Mouse (Mus musculus): ENCODE measurements around the gene Myod1. TPM values are rescaled to one million over a fixed set of nuclear protein-coding genes. Genes with fewer than 3 reads are reported as not detected.
A peak's percentile ranks its signal among the peaks of the same experiment; 100 is the strongest.

Gene Myod1
- 0.94 and 1.4 TPM in 2 replicates for polyA plus RNA-seq (2015; fragmentation: Nextera tagmentation; extraction: Ambion mirVana)

DNA sequence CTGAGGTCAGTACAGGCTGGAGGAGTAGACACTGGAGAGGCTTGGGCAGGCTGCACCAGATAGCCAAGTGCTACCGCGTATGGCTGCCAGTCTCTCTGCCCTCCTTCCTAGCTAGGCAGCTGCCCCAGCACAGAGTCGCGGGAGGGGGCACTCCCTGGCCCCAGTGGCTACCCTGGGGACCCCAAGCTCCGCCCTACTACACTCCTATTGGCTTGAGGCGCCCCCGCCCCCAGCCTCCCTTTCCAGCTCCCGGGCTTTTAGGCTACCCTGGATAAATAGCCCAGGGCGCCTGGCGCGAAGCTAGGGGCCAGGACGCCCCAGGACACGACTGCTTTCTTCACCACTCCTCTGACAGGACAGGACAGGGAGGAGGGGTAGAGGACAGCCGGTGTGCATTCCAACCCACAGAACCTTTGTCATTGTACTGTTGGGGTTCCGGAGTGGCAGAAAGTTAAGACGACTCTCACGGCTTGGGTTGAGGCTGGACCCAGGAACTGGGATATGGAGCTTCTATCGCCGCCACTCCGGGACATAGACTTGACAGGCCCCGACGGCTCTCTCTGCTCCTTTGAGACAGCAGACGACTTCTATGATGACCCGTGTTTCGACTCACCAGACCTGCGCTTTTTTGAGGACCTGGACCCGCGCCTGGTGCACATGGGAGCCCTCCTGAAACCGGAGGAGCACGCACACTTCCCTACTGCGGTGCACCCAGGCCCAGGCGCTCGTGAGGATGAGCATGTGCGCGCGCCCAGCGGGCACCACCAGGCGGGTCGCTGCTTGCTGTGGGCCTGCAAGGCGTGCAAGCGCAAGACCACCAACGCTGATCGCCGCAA, at the start of gene Myod1:
Gene Myod1 (plus strand): TSS at position 303 of the 836 bp plus-strand sequence.
- peak; percentile 16; the same call in 1 of the 2 replicates for ATAC-seq (ENCODE audit: low FRiP score)
- H3K4me1 ChIP-seq (replicated peaks): peaks cover 32% of the 10 kb centered on the region
- peak within 1 kb of the TSS; percentile 30 for H3K4me3 ChIP-seq
- H3K27me3 ChIP-seq: peaks cover 88% of the 10 kb centered on the region
- no peak within 1 kb of the TSS for H3K27ac ChIP-seq
- H3K9me3 ChIP-seq: no peaks in the 10 kb centered on the region
- WGBS: 5% methylated on average over 44 of the region's 44 CpGs
- H3K4me2 ChIP-seq: peak within 1 kb of the TSS; percentile 51
- peak within 1 kb of the TSS; percentile 43; the same call in 1 of the 2 replicates for H3K9ac ChIP-seq
- no peaks in the 10 kb centered on the region for H3K36me3 ChIP-seq

DNA sequence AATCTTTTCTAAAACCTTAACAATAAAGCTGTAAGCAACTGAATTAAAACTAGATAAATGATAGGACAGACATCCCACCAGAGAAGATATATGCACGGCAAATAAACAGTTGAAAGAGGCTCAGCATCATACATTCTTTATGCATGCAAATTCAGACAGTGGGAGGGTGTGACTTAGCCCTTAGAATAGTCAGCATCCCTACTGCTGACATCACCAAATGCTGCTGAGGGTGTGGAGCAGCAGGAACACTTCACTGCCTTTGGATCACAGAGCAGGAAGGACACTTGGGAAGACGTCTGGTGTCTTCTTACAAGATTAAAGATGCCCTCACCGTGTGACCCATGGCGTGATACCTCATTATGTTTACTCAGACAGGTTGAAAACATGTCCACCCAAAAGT, 48.4 kb upstream of the Myod1 start:
- Histone ChIP-seq H3K4me3 (no peak overlapping the region), H3K36me3 (no peaks in the 10 kb centered on the region), H3K4me2 (no peak overlapping the region), H3K4me1 (replicated peaks) (no peaks in the 10 kb centered on the region), H3K27ac (no peak overlapping the region), H3K27me3 (0 out of 2 replicates have a peak, but pooled peaks cover 3% of the 10 kb centered on the region), H3K9ac (no peak overlapping the region), H3K9me3 (no peaks in the 10 kb centered on the region)
- 59% methylated on average over 4 of the region's 4 CpGs for WGBS
- ATAC-seq (ENCODE audit: low FRiP score): no peak

DNA sequence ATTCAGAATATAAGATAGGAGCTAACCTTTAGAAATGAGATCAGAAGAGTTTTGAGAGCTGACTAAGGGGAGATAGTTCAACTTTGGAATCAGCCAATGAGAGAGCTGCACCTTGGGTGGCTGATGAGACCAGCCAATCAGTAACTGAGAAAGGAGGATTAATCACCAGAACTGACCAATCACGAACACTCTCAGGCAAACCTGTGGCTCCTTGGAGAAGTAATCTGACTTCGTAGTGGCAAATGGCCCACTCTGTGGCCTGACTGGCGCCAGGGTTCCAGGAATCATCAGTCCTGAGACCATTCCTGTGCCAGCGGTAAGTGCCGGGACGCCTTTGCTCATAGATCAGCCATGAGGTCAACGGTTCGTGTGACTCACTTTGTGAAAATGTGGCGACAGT, 38.9 kb upstream of the Myod1 start:
- WGBS: 87% methylated on average over 9 of the region's 9 CpGs
- H3K9ac ChIP-seq: no peak overlapping the region

DNA sequence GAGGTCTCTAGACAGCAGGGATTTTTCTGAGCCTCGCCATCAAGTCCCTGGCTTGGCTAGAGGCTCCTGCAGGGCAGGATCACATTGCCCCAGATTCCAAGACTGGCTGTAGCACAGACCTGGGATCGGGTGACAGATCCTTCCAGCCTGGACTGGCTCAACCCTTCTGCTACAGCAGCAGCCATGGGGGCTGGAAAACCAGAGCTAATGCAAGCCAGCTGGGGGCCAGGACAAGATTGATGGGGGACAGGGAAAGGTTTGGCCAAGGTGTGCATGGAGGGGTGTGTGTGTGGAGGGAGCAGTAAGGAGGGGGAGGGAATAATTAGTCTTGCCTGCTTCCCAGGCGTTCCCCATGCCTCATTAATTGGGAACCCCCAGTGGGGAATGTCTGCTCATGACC, 36.5 kb upstream of the Myod1 start:
- no peak for ATAC-seq (ENCODE audit: low FRiP score)
- H3K4me2 ChIP-seq: no peak overlapping the region
- 0 out of 2 replicates have a peak, but pooled peaks cover 2% of the 10 kb centered on the region for H3K27me3 ChIP-seq
- H3K27ac ChIP-seq: no peak overlapping the region
- H3K4me3 ChIP-seq: no peak overlapping the region
- 0 out of 2 replicates have a peak, but pooled peaks cover 4% of the 10 kb centered on the region for H3K9me3 ChIP-seq
- H3K36me3 ChIP-seq: no peaks in the 10 kb centered on the region
- no peak overlapping the region for H3K9ac ChIP-seq
- no peaks in the 10 kb centered on the region for H3K4me1 ChIP-seq (replicated peaks)
- WGBS: 50% methylated on average over 3 of the region's 3 CpGs

More for the DNA sequence above, 38.9 kb upstream of the Myod1 start:
- H3K27me3 ChIP-seq: 0 out of 2 replicates have a peak, but pooled peaks cover 4% of the 10 kb centered on the region
- H3K4me3 ChIP-seq: no peak overlapping the region
- no peaks in the 10 kb centered on the region for H3K36me3 ChIP-seq
- ATAC-seq (ENCODE audit: low FRiP score): no peak
- H3K4me2 ChIP-seq: no peak overlapping the region
- 0 out of 2 replicates have a peak, but pooled peaks cover 4% of the 10 kb centered on the region for H3K9me3 ChIP-seq
- no peak overlapping the region for H3K27ac ChIP-seq
- no peaks in the 10 kb centered on the region for H3K4me1 ChIP-seq (replicated peaks)

DNA sequence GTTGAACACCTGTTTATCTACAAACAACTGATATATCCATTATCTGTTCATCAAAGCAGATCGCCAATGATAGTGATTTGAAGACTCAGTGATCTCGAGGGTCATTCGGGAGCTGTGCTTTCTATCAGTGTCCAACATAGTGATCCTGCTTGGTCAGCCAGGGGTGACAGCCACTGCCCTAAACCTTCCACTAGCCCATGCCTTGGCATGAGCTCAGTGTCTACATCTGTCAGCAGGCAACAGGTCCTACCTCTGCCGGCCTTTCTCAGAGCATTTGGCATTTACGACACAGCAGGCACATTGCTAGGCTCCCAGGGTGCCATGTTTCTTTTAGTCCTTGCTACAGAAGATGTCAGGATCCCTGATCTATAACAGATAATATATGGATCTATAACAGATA, 36.0 kb upstream of the Myod1 start:
- H3K36me3 ChIP-seq: no peaks in the 10 kb centered on the region
- no peak overlapping the region for H3K9ac ChIP-seq
- ATAC-seq (ENCODE audit: low FRiP score): no peak
- H3K4me3 ChIP-seq: no peak overlapping the region
- H3K4me1 ChIP-seq (replicated peaks): no peaks in the 10 kb centered on the region
- H3K4me2 ChIP-seq: no peak overlapping the region
- no peaks in the 10 kb centered on the region for H3K27me3 ChIP-seq
- WGBS: 79% methylated on average over 5 of the region's 5 CpGs
- 0 out of 2 replicates have a peak, but pooled peaks cover 4% of the 10 kb centered on the region for H3K9me3 ChIP-seq
- no peak overlapping the region for H3K27ac ChIP-seq

DNA sequence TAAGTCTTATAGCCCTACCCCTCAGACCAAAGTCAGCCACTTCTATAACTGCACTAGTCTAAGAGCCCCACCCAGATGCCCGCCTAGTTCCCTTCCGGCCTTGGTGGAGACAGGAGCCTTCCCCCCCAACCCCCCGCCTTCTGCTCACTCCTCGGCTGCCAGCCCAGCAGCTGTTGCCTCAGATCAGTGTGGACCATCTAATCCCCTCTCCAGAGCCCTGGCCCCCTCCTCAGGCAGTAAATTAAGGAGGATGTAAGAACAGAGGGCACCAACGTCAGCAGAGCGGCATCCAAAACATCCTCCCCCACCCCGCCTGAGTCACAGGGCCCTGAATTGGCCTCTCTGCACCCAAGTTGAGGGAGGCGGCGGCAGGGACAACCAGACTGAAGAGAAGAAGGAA, 34.8 kb upstream of the Myod1 start:
- Histone ChIP-seq H3K27ac (no peak overlapping the region), H3K4me2 (no peak overlapping the region), H3K4me3 (no peak overlapping the region), H3K36me3 (no peaks in the 10 kb centered on the region), H3K27me3 (peaks cover 5% of the 10 kb centered on the region), H3K9ac (no peak overlapping the region), H3K4me1 (replicated peaks) (no peaks in the 10 kb centered on the region), H3K9me3 (0 out of 2 replicates have a peak, but pooled peaks cover 4% of the 10 kb centered on the region)
- 85% methylated on average over 9 of the region's 9 CpGs for WGBS
- no peak for ATAC-seq (ENCODE audit: low FRiP score)

DNA sequence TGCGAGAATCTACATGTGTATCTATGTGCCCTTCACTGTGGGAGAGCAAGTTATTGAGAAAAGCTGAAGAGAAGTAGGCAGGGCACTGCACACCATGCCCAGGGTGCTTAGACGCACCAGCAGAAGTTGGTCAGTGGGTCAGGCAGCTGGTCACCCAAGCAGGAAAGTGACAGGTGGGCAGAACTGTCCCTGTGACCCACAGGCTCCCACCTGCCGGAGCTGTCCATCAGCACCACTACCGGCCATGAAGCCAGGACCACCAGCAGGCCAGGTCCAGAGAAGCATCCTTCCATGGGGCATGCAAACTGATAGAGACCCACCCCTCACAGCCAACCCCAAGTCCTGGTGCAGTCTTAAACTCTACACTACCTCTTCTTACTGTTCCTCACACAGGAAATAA, 28.6 kb upstream of the Myod1 start:
- H3K27ac ChIP-seq: no peak overlapping the region
- no peak for ATAC-seq (ENCODE audit: low FRiP score)
- peaks cover 6% of the 10 kb centered on the region for H3K4me1 ChIP-seq (replicated peaks)
- no peaks in the 10 kb centered on the region for H3K36me3 ChIP-seq
- WGBS: 77% methylated on average over 4 of the region's 4 CpGs
- H3K9me3 ChIP-seq: no peaks in the 10 kb centered on the region
- no peak overlapping the region for H3K4me3 ChIP-seq
- no peak overlapping the region for H3K4me2 ChIP-seq
- H3K27me3 ChIP-seq: peaks cover 57% of the 10 kb centered on the region
- H3K9ac ChIP-seq: no peak overlapping the region

DNA sequence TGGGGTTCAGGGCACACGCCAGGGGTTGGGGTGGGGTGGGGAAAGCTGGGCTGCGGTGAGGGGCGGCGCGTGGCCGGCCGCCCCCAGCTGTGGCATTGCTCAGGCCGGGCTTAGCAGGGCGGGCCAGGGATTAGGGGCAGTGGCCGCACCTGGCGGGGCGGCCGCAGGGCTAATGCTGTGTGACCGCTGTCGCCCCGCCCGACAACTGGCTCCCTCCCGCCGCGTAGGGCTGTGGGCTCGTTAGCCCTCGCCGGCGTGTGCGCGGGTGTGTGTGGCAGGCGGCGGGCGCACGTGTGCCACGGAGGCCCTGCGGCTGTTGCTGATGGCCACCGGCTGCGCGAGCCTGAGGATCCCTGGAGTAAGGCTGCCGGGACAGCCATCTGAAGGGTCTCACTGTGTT, 27.5 kb upstream of the Myod1 start:
- no peak for ATAC-seq (ENCODE audit: low FRiP score)

DNA sequence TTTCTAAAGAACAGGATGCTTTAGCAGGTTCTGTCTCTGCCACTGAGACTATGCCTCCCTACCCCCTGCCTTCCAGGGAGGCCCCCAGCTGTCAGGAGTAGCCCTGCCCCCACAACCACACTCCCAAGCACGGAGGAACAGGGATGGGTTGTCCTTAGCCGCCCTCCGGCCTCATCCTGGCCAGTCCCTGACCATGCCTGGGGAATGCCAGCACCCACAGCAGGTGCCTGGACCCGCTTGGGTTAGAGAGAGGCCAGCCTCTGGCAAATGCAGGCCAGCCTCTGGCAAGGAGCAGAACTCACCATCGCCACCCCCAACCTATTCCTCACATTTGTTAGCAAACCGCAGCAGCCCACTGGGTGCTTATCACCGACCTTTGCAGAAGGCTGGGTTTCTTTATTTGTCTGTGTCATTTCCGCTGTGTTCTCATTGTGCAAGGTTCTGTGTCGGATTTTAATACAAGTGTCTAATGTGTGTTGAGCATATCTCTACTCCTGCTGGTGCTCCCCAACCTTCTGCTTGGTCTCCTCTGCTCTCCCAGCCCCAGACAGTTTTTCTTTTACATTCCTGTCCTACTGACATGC, 26.1 kb upstream of the Myod1 start:
- no peaks in the 10 kb centered on the region for H3K9me3 ChIP-seq
- no peak overlapping the region for H3K4me2 ChIP-seq
- no peak overlapping the region for H3K27ac ChIP-seq
- no peak for ATAC-seq (ENCODE audit: low FRiP score)
- 53% methylated on average over 9 of the region's 9 CpGs for WGBS
- H3K9ac ChIP-seq: no peak overlapping the region
- no peaks in the 10 kb centered on the region for H3K36me3 ChIP-seq
- peaks cover 6% of the 10 kb centered on the region for H3K4me1 ChIP-seq (replicated peaks)
- H3K4me3 ChIP-seq: no peak overlapping the region
- H3K27me3 ChIP-seq: peaks cover 57% of the 10 kb centered on the region

More for the DNA sequence above, 27.5 kb upstream of the Myod1 start:
- Histone ChIP-seq H3K9me3 (no peaks in the 10 kb centered on the region), H3K4me3 (peak overlapping the region; percentile 30), H3K36me3 (no peaks in the 10 kb centered on the region), H3K9ac (peak overlapping the region; percentile 71), H3K4me1 (replicated peaks) (peaks cover 6% of the 10 kb centered on the region), H3K27ac (no peak overlapping the region), H3K4me2 (peak overlapping the region; percentile 55), H3K27me3 (peaks cover 57% of the 10 kb centered on the region)
- WGBS: 2% methylated on average over 36 of the region's 36 CpGs

DNA sequence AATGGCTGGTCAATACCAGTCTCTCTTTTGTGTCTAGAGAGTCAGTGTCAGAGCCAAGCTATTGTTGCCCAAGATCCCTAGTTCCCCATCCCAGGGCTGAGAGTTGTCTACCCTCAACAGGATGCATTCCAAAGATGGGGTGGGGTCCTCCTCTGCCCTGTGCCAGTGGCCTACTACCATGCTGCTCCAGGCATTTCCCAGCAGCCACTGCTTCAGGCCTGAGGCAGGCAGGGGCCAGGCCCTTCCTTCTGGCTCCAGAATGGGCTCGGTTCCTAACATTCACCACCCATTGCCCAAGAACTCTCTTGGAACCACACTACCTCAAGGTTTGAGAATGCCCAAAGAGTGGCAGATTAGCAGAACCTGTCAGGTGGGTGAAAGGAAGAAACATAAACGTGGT, 23.5 kb upstream of the Myod1 start:
- Histone ChIP-seq H3K9me3 (no peaks in the 10 kb centered on the region), H3K4me3 (no peak overlapping the region), H3K4me1 (replicated peaks) (peaks cover 6% of the 10 kb centered on the region), H3K4me2 (no peak overlapping the region), H3K9ac (no peak overlapping the region), H3K27me3 (peaks cover 39% of the 10 kb centered on the region), H3K36me3 (no peaks in the 10 kb centered on the region), H3K27ac (no peak overlapping the region)
- WGBS: 71% methylated on average over 2 of the region's 2 CpGs
- ATAC-seq (ENCODE audit: low FRiP score): no peak

DNA sequence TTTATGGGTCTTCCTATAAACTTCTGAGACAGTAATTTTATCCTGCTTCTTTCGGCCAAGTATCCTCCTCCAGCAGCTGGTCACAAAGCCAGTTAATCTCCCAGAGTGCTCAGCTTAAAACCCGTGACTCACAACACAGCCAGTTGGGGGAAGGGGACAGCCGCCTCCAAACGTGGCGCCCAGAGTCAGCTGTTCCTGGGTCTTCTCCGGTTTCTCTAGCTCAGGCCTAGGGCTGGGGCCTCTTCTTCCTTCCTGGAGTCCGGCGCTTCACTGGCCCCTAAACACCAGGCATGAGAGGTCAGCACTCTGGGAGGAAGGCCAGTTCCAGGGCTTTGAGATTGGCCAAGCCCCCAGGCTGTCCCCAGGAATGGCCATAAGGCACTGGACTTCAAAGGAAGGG, 23.1 kb upstream of the Myod1 start:
- whole genome bisulfite sequencing: 73% methylated on average over 8 of the region's 8 CpGs
- Histone ChIP-seq H3K4me1 (replicated peaks) (peaks cover 6% of the 10 kb centered on the region), H3K9ac (no peak overlapping the region), H3K36me3 (no peaks in the 10 kb centered on the region), H3K4me3 (no peak overlapping the region), H3K27ac (no peak overlapping the region), H3K4me2 (no peak overlapping the region), H3K27me3 (peaks cover 35% of the 10 kb centered on the region), H3K9me3 (no peaks in the 10 kb centered on the region)
- no peak for ATAC-seq (ENCODE audit: low FRiP score)

DNA sequence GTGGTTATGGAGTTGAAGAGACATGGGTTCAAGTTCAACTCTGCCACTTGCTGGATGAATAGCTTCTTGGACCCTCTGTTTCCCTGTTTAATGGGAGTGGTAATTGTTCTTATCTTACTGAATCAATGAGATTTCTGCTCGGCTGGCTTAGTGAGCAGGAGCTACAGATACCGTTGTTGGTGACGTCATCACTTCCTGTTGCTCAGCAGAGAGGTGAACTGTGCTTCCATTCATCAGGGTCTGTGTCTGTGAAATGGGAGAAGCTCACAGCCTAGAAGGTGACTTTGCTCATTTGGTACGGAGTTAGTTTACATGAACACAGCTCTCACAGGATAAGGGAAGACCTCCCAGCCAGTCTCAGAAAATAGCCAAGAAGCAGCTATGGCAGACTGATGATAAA, 22.4 kb upstream of the Myod1 start:
- no peak overlapping the region for H3K27ac ChIP-seq
- no peak overlapping the region for H3K4me3 ChIP-seq
- no peak overlapping the region for H3K9ac ChIP-seq
- H3K4me1 ChIP-seq (replicated peaks): peaks cover 2% of the 10 kb centered on the region
- H3K9me3 ChIP-seq: no peaks in the 10 kb centered on the region
- no peaks in the 10 kb centered on the region for H3K36me3 ChIP-seq
- no peak overlapping the region for H3K4me2 ChIP-seq
- WGBS: 71% methylated on average over 4 of the region's 4 CpGs
- H3K27me3 ChIP-seq: peaks cover 28% of the 10 kb centered on the region
- no peak for ATAC-seq (ENCODE audit: low FRiP score)

All from hindbrain, embryonic 13.5 days (tissue).